Mouse (Mus musculus) liver, embryonic 14.5 days (tissue): ENCODE results near the gene Rbp1. TPM values are rescaled to one million over a fixed set of nuclear protein-coding genes. Genes with fewer than 3 reads are reported as not detected.

ENCODE experiments used
- ATAC-seq: fragments of 200-750 bp; cut with Nextera tagmentation; 2 replicates; pipeline ENCODE4 v1.8.0; 2017; ENCODE audit warnings: moderate number of reproducible peaks, mild to moderate bottlenecking, moderate library complexity; ENCODE audit not compliant: insufficient read depth
- DNase-seq, 3 experiments: peaks; one replicate each; pipeline ENCODE4 v3.0.0-alpha.2; 2012 to 2013; ENCODE audit warnings: low read depth in 3 of 3, low spot score in 3 of 3
- H3K27ac ChIP-seq: fragments of 300-500 bp; sonication (generic); 2 replicates; pipeline ENCODE4 v1.5.1; 2014; ENCODE audit warnings: moderate library complexity, mild to moderate bottlenecking, control low read depth, inconsistent platforms
- H3K27me3 ChIP-seq: fragments of 300-500 bp; sonication (generic); 2 replicates; pipeline ENCODE4 v1.6.1; 2014; ENCODE audit warnings: mild to moderate bottlenecking, low read length, moderate library complexity; ENCODE audit not compliant: control insufficient read depth, insufficient read depth
- H3K36me3 ChIP-seq: fragments of 300-500 bp; sonication (generic); replicated peaks from 2 replicates; pipeline ENCODE4 v1.6.1; 2014; ENCODE audit warnings: low read depth; ENCODE audit not compliant: control insufficient read depth, insufficient read depth
- H3K4me1 ChIP-seq, 2 experiments: fragments of 200-500 bp in 1 of 2; fragments of 300-500 bp in 1 of 2; sonication (generic) in 1 of 2; replicated peaks; 2 replicates each; pipeline ENCODE4 v1.6.1; 2012 to 2014; ENCODE audit warnings: antibody characterized with exemption in 1 of 2, inconsistent platforms in 1 of 2, low read length in 1 of 2; ENCODE audit not compliant: control insufficient read depth in 2 of 2, insufficient read depth in 2 of 2
- H3K4me2 ChIP-seq: fragments of 300-500 bp; sonication (generic); 2 replicates; pipeline ENCODE4 v1.6.1; 2014; ENCODE audit warnings: low read depth, mild to moderate bottlenecking, control low read depth, moderate library complexity
- H3K4me3 ChIP-seq, 2 experiments: fragments of 200-500 bp in 1 of 2; fragments of 300-500 bp in 1 of 2; sonication (generic) in 1 of 2; 2 replicates each; pipeline ENCODE4 v1.5.1; 2012 to 2014; ENCODE audit warnings: low read depth in 2 of 2, low read length in 2 of 2, mild to moderate bottlenecking in 2 of 2, control low read depth in 1 of 2, inconsistent platforms in 1 of 2, moderate library complexity in 1 of 2; ENCODE audit not compliant: insufficient read depth in 1 of 2
- H3K9ac ChIP-seq: fragments of 300-500 bp; sonication (generic); replicated peaks from 2 replicates; pipeline ENCODE4 v1.6.1; 2014; ENCODE audit warnings: mild to moderate bottlenecking, control low read depth, moderate library complexity
- H3K9me3 ChIP-seq: fragments of 300-500 bp; sonication (generic); 2 replicates; pipeline ENCODE4 v1.6.1; 2016; ENCODE audit warnings: low read length, mixed read lengths; ENCODE audit not compliant: control insufficient read depth
- CTCF ChIP-seq: IDR thresholded peaks from 2 replicates; pipeline ENCODE4 v1.5.1; 2016; ENCODE audit warnings: antibody characterized with exemption, low read depth, control low read depth
- EP300 ChIP-seq: IDR thresholded peaks from 2 replicates; pipeline ENCODE4 v1.6.1; 2016; ENCODE audit warnings: antibody characterized with exemption, low read depth
- WGBS: fragments of 180-500 bp; shearing (Covaris S2); extraction: QIAGEN DNeasy Blood & Tissue Kit; methylation state at CpG from one replicate; pipeline ENCODE4 v1.1.7; 2014; ENCODE audit not compliant: insufficient replicate concordance; 5-methylcytosine and 5-hydroxymethylcytosine counted together
- polyA plus RNA-seq, 2 experiments: library from polyadenylated mRNA; depleted of rRNA in 1 of 2; stranded (reverse) in 1 of 2; unstranded in 1 of 2; fragments of >200 nt; fragmentation: Nextera tagmentation in 1 of 2; extraction: Ambion mirVana in 1 of 2; gene quantifications; 2 replicates each; pipeline versions ENCODE4 v1.2.1 to v1.2.3; 2012 to 2014

Gene Rbp1
- polyA plus RNA-seq, 2 experiments: 32.0 to 35.5 TPM

DNA sequence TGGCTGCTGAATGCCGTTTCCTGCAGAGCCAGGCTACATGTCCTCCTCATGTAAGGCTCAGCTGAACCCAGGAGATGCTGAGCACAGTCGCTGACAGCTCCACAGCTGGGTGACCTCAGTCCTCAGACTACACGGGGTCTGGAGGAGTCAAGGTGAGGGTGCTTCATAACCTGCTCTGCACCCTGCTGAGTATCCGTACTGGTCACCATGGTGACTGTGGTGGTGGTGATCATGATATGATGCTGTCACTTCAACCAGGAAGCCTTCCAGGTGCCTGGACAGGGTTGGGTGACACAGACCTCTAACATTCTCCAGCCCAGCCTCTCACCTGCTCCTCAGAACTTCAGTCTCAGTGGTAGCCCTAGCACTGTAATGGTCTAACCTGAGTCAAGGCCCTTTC, 15.1 kb downstream of the Rbp1 start:
- H3K4me2 ChIP-seq: no peak overlapping the region
- ATAC-seq: no peak
- H3K27ac ChIP-seq: no peak overlapping the region
- H3K4me1 ChIP-seq: no peaks in the 10 kb centered on the region; a peak in 1 of 4 replicates
- WGBS: 55% methylated on average over 4 of the region's 4 CpGs
- no peaks in the 10 kb centered on the region for H3K9me3 ChIP-seq
- H3K36me3 ChIP-seq: no peaks in the 10 kb centered on the region
- H3K4me3 ChIP-seq: no peak overlapping the region
- no peak for DNase-seq
- H3K27me3 ChIP-seq: no peaks in the 10 kb centered on the region
- TF ChIP-seq CTCF: no peak
- TF ChIP-seq EP300: no peak
- no peak overlapping the region for H3K9ac ChIP-seq

DNA sequence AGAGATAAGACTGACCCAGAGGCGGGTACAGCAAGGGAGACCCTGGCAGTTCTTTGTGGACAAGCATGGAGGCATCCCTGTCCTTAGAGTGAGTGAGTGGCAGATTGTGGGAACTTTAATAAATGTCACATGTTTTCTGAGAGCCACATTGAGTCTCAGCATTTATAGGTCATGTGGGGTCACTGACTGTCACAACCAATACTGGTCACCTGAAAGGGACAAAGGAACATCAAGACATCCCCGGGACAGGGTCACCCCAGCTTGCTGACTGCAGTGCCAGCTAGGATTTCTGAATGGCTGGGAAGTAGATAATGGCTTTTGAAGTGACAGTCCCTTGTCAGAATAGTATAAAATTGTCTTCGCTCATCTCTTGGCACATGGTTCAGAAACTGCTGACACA, 16.3 kb downstream of the Rbp1 start:
- Histone ChIP-seq H3K4me2 (no peak overlapping the region), H3K36me3 (no peaks in the 10 kb centered on the region), H3K4me1 (no peaks in the 10 kb centered on the region; a peak in 1 of 4 replicates), H3K27me3 (no peaks in the 10 kb centered on the region), H3K9ac (no peak overlapping the region), H3K4me3 (no peak overlapping the region), H3K9me3 (no peaks in the 10 kb centered on the region), H3K27ac (no peak overlapping the region)
- 52% methylated on average over 3 of the region's 3 CpGs for WGBS
- no peak for ATAC-seq
- TF ChIP-seq CTCF: no peak
- no peak for TF ChIP-seq EP300
- no peak for DNase-seq

GRCm38 (mm10) chr9:98442638-98443037, 19.9 kb downstream of the Rbp1 start:
- H3K36me3 ChIP-seq: no peaks in the 10 kb centered on the region
- H3K27ac ChIP-seq: no peak overlapping the region
- ATAC-seq (no peak), DNase-seq (no peak)
- H3K9me3 ChIP-seq: no peaks in the 10 kb centered on the region
- H3K9ac ChIP-seq: no peak overlapping the region
- 22% methylated on average over 5 of the region's 5 CpGs for WGBS
- TF ChIP-seq CTCF (peak; percentile 85), EP300 (no peak)
- H3K27me3 ChIP-seq: no peaks in the 10 kb centered on the region
- H3K4me3 ChIP-seq: no peak overlapping the region
- H3K4me1 ChIP-seq: no peaks in the 10 kb centered on the region; a peak in 1 of 4 replicates
- no peak overlapping the region for H3K4me2 ChIP-seq

GRCm38 (mm10) chr9:98445359-98446149, 22.8 kb downstream of the Rbp1 start:
- Histone ChIP-seq H3K27me3 (no peaks in the 10 kb centered on the region), H3K9me3 (no peaks in the 10 kb centered on the region), H3K4me3 (no peak overlapping the region), H3K4me2 (no peak overlapping the region), H3K4me1 (no peaks in the 10 kb centered on the region; a peak in 1 of 4 replicates), H3K9ac (no peak overlapping the region), H3K27ac (no peak overlapping the region), H3K36me3 (no peaks in the 10 kb centered on the region)
- DNase-seq (no peak), ATAC-seq (no peak)
- WGBS: 49% methylated on average over 9 of the region's 9 CpGs
- TF ChIP-seq CTCF (no peak), EP300 (no peak)

DNA sequence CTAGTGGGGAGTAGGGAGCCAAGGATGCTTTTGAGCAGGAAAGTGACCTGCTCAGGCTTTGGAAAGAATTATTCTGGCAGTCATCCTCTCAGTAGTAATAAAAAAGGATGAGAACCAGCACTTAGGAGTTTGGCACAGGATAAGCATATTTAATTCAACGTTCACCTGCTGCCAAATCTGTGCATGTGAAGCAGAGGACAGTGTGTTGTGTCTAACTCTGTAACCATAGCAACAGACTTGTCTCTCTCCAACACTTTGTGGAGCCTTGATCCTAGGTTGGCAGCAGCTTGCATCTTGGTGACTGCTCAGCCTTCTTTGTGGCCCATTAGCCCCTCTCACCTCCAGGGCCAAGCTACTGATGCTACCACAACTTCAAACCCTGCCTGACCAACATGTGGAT, 28.2 kb downstream of the Rbp1 start:
- no peaks in the 10 kb centered on the region for H3K9me3 ChIP-seq
- WGBS: 67% methylated on average over 1 of the region's 1 CpGs
- DNase-seq: no peak
- H3K27me3 ChIP-seq: no peaks in the 10 kb centered on the region
- no peak overlapping the region for H3K27ac ChIP-seq
- H3K4me1 ChIP-seq: no peaks in the 10 kb centered on the region
- no peak overlapping the region for H3K9ac ChIP-seq
- TF ChIP-seq EP300 (no peak), CTCF (no peak)
- no peak for ATAC-seq
- H3K4me2 ChIP-seq: no peak overlapping the region
- no peak overlapping the region for H3K4me3 ChIP-seq
- no peaks in the 10 kb centered on the region for H3K36me3 ChIP-seq
